Mouse (Mus musculus): Measurements from ENCODE around the gene Cacng3. TPM values are rescaled to one million over a fixed set of nuclear protein-coding genes. Genes with fewer than 3 reads are reported as not detected.

The Cacng3 gene
- polyA plus RNA-seq, 1 experiment, result 0.48 TPM

- WGBS, result 89% methylated on average over 5 of the region's 5 CpGs
- no peak for TF ChIP-seq CTCF (IDR thresholded peaks at IDR 0.05; ENCODE audit: extremely low read depth, insufficient read depth, insufficient read length, insufficient replicate concordance)
- TF ChIP-seq POLR2A (IDR thresholded peaks at IDR 0.05; ENCODE audit: low read depth, low read length), result no peak
- Histone ChIP-seq H3K27me3 (ENCODE audit: control insufficient read depth, insufficient read depth, low read length) (no peaks in the 10 kb centered on the region), H3K27ac (ENCODE audit: insufficient read depth, low read length) (no peak overlapping the region), H3K4me3 (ENCODE audit: extremely low read depth, insufficient read depth, insufficient read length) (no peak overlapping the region), H3K36me3 (ENCODE audit: control insufficient read depth, insufficient read depth, low read length) (peaks cover 7% of the 10 kb centered on the region), H3K4me1 (ENCODE audit: control insufficient read depth, insufficient read depth, insufficient read length) (no peaks in the 10 kb centered on the region)
- DNase-seq (ENCODE audit: low read depth in 1 of 2, low spot score in 2 of 2), result no peak
Observed at GRCm38 (mm10) chr7:122633463-122633862, 36.8 kb upstream of the Cacng3 start.

DNA sequence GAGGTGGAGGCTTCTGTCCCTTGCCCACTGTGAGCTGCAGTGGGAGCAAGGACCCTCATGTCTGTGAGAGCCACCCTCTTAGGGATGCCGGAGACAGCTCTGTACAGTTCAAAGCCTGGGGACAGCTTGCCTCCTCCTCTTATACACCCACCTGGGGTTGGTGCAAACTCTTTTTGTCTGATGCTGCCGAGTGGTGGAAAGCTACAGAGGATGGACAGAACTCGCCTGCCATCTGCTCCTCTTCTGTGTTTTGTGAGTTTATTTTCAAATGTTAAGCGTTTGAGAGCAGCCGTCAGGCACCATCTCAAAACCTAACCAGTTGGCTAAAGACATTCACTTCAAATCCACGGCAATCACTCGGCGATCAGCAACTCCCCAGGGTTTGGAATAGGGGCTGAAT, 26.6 kb upstream of the Cacng3 start:
- Histone ChIP-seq H3K27ac (ENCODE audit: insufficient read depth, low read length) (no peak overlapping the region), H3K36me3 (ENCODE audit: control insufficient read depth, insufficient read depth, low read length) (no peaks in the 10 kb centered on the region), H3K27me3 (ENCODE audit: control insufficient read depth, insufficient read depth, low read length) (no peaks in the 10 kb centered on the region), H3K4me1 (ENCODE audit: control insufficient read depth, insufficient read depth, insufficient read length) (no peaks in the 10 kb centered on the region), H3K4me3 (ENCODE audit: extremely low read depth, insufficient read depth, insufficient read length) (no peak overlapping the region)
- TF ChIP-seq POLR2A (IDR thresholded peaks at IDR 0.05; ENCODE audit: low read depth, low read length) (no peak), CTCF (IDR thresholded peaks at IDR 0.05; ENCODE audit: extremely low read depth, insufficient read depth, insufficient read length, insufficient replicate concordance) (no peak)
- no peak for DNase-seq (ENCODE audit: low read depth in 1 of 2, low spot score in 2 of 2)
- WGBS, result 88% methylated on average over 8 of the region's 8 CpGs

GRCm38 (mm10) chr7:122649306-122649705, 21.0 kb upstream of the Cacng3 start:
- Histone ChIP-seq H3K4me3 (ENCODE audit: extremely low read depth, insufficient read depth, insufficient read length) (no peak overlapping the region), H3K4me1 (ENCODE audit: control insufficient read depth, insufficient read depth, insufficient read length) (no peaks in the 10 kb centered on the region), H3K27me3 (ENCODE audit: control insufficient read depth, insufficient read depth, low read length) (no peaks in the 10 kb centered on the region), H3K27ac (ENCODE audit: insufficient read depth, low read length) (no peak overlapping the region), H3K36me3 (ENCODE audit: control insufficient read depth, insufficient read depth, low read length) (no peaks in the 10 kb centered on the region)
- TF ChIP-seq CTCF (IDR thresholded peaks at IDR 0.05; ENCODE audit: extremely low read depth, insufficient read depth, insufficient read length, insufficient replicate concordance) (no peak), POLR2A (IDR thresholded peaks at IDR 0.05; ENCODE audit: low read depth, low read length) (no peak)
- DNase-seq (ENCODE audit: low read depth in 1 of 2, low spot score in 2 of 2), result no peak
- 91% methylated on average over 10 of the region's 10 CpGs for WGBS

- H3K27ac ChIP-seq (ENCODE audit: insufficient read depth, low read length), result no peak overlapping the region
- no peaks in the 10 kb centered on the region for H3K27me3 ChIP-seq (ENCODE audit: control insufficient read depth, insufficient read depth, low read length)
- H3K36me3 ChIP-seq (ENCODE audit: control insufficient read depth, insufficient read depth, low read length), result no peaks in the 10 kb centered on the region
- no peak overlapping the region for H3K4me3 ChIP-seq (ENCODE audit: extremely low read depth, insufficient read depth, insufficient read length)
- TF ChIP-seq CTCF (IDR thresholded peaks at IDR 0.05; ENCODE audit: extremely low read depth, insufficient read depth, insufficient read length, insufficient replicate concordance), result no peak
- TF ChIP-seq POLR2A (IDR thresholded peaks at IDR 0.05; ENCODE audit: low read depth, low read length), result no peak
- DNase-seq (ENCODE audit: low read depth in 1 of 2, low spot score in 2 of 2), result no peak
- 89% methylated on average over 3 of the region's 3 CpGs for WGBS
- no peaks in the 10 kb centered on the region for H3K4me1 ChIP-seq (ENCODE audit: control insufficient read depth, insufficient read depth, insufficient read length)
Observed at GRCm38 (mm10) chr7:122652523-122652922, 17.8 kb upstream of the Cacng3 start.

DNA sequence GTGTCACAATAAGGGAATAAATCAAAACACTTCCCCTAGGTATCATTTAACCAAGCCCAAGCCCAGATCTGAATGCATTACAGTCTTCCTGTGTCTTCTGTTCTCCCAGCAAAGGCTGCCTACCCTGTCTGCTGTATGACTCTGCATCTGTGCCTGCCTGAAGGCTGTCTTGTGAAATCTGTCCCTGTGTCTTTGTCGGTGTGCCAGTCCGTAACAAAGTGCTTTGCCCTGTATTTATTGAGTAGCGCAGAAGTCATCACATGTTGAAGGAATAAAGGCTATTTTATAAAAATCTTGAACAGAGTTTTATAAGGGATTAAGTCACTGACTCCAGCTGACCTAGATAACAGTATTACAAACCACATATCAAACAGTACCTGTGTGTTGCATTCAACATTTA, 13.6 kb upstream of the Cacng3 start:
- no peaks in the 10 kb centered on the region for H3K36me3 ChIP-seq (ENCODE audit: control insufficient read depth, insufficient read depth, low read length)
- TF ChIP-seq CTCF (IDR thresholded peaks at IDR 0.05; ENCODE audit: extremely low read depth, insufficient read depth, insufficient read length, insufficient replicate concordance) (no peak), POLR2A (IDR thresholded peaks at IDR 0.05; ENCODE audit: low read depth, low read length) (no peak)
- WGBS, result 92% methylated on average over 3 of the region's 3 CpGs
- no peaks in the 10 kb centered on the region for H3K4me1 ChIP-seq (ENCODE audit: control insufficient read depth, insufficient read depth, insufficient read length)
- DNase-seq (ENCODE audit: low read depth in 1 of 2, low spot score in 2 of 2), result no peak
- H3K27me3 ChIP-seq (ENCODE audit: control insufficient read depth, insufficient read depth, low read length), result no peaks in the 10 kb centered on the region
- H3K4me3 ChIP-seq (ENCODE audit: extremely low read depth, insufficient read depth, insufficient read length), result no peak overlapping the region
- no peak overlapping the region for H3K27ac ChIP-seq (ENCODE audit: insufficient read depth, low read length)

DNA sequence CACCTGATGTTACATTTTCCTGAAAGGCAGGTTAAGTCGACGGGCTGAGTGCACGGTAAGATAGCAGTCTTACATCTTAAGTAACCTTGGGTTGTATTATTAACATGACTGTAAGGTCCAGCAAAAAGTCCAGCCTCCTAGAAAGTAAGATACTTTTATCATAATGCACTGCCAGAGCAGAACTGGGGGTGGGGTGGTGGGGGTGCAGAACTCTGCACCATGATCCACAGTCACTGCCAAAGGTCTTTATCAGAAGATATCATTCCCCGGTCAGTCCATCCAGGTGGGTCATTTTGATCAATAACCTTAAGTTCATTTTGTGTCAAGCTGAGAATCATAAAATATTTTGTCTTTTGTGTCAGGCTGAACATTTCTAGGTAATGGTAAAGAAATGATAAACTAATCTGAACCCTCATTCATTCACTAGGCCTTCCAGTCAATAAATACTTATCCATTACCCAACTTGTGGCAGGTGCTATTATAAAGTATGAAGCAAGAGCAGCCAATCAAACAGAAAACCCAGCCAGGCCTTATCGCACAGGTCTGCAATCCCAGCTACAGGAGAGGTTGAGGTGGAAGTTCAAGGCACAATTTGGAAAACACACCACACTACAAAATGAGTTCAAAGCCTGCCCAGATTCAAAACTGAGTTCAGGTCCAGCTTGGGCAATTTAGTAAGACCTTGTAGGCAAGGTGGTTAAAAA, 12.7 kb upstream of the Cacng3 start:
- 92% methylated on average over 5 of the region's 5 CpGs for WGBS
- no peaks in the 10 kb centered on the region for H3K4me1 ChIP-seq (ENCODE audit: control insufficient read depth, insufficient read depth, insufficient read length)
- H3K27ac ChIP-seq (ENCODE audit: insufficient read depth, low read length), result no peak overlapping the region
- H3K4me3 ChIP-seq (ENCODE audit: extremely low read depth, insufficient read depth, insufficient read length), result no peak overlapping the region
- no peak for DNase-seq (ENCODE audit: low read depth in 1 of 2, low spot score in 2 of 2)
- H3K36me3 ChIP-seq (ENCODE audit: control insufficient read depth, insufficient read depth, low read length), result no peaks in the 10 kb centered on the region
- TF ChIP-seq POLR2A (IDR thresholded peaks at IDR 0.05; ENCODE audit: low read depth, low read length) (no peak), CTCF (IDR thresholded peaks at IDR 0.05; ENCODE audit: extremely low read depth, insufficient read depth, insufficient read length, insufficient replicate concordance) (no peak)
- H3K27me3 ChIP-seq (ENCODE audit: control insufficient read depth, insufficient read depth, low read length), result no peaks in the 10 kb centered on the region

DNA sequence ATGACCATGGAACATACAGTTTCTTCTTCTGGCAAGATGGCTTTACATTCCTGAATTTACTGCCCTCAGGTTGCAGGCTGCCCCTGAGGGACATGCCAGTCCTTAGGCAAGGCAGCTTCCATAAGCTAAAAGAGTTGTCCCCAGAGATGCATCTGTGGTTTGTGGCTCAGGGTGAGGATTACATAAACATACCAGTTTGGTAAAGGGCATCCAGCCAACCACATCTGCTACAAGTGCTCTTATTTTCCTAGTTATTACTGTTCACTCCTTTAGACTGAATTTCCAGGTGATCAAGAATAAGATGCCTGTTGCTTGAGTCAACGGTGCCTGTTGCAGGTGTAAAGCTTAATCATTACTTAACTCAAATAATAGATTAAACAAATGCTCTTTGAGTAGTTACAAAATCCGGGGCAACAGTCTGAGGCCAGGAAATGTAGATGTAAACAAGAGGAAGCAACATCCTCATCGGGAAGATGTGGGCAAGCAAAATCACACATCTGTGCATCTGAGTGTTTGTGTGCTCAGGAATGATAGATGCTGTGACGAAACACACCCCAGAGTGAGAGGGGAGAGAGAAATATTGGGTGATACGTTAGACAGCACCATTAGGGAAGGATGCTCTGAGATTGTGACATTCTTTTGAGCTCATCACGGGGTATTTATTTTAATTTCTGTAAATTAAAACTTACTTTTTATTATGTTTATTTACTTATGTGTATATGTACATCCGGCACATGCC, 4.8 kb upstream of the Cacng3 start:
- no peak overlapping the region for H3K27ac ChIP-seq (ENCODE audit: insufficient read depth, low read length)
- H3K27me3 ChIP-seq (ENCODE audit: control insufficient read depth, insufficient read depth, low read length), result no peaks in the 10 kb centered on the region; the same call in 1 of the 2 replicates
- WGBS, result 48% methylated on average over 7 of the region's 7 CpGs
- no peaks in the 10 kb centered on the region for H3K36me3 ChIP-seq (ENCODE audit: control insufficient read depth, insufficient read depth, low read length)
- no peaks in the 10 kb centered on the region for H3K4me1 ChIP-seq (ENCODE audit: control insufficient read depth, insufficient read depth, insufficient read length)
- no peak overlapping the region for H3K4me3 ChIP-seq (ENCODE audit: extremely low read depth, insufficient read depth, insufficient read length)
- TF ChIP-seq POLR2A (IDR thresholded peaks at IDR 0.05; ENCODE audit: low read depth, low read length) (no peak), CTCF (IDR thresholded peaks at IDR 0.05; ENCODE audit: extremely low read depth, insufficient read depth, insufficient read length, insufficient replicate concordance) (no peak)
- DNase-seq (ENCODE audit: low read depth in 1 of 2, low spot score in 2 of 2), result no peak

Data from spleen, adult 2 months (tissue).